Mouse (Mus musculus): Measurements from ENCODE around the gene Zfp142. TPM values are rescaled to one million over a fixed set of nuclear protein-coding genes. Genes with fewer than 3 reads are reported as not detected.

The Zfp142 gene
- total RNA-seq, 1 experiment from 2014 or later = 14.6 TPM

Small RNAs within 50 kb of the gene (microRNA-seq; reads per million reads assigned to microRNA genes)
- gene Gm25035 = 0 reads per million in 2 experiments

Other genes starting within 250 kb of the Zfp142 start
- gene Catip, start 226.1 kb downstream of the Zfp142 start, total RNA-seq (2021) = 0.15 and 0.45 TPM in 2 replicates
- 5.3 and 6.9 TPM in 2 replicates for gene Slc11a1, start 213.1 kb downstream of the Zfp142 start, total RNA-seq (2021)
- gene Ctdsp1, start 196.7 kb downstream of the Zfp142 start, total RNA-seq (2021) = 128 and 130 TPM in 2 replicates
- gene Vil1, start 178.9 kb downstream of the Zfp142 start, total RNA-seq (2021) = 2.4 and 3.0 TPM in 2 replicates
- 30.8 and 32.2 TPM in 2 replicates for gene Cnot9, start 82.2 kb downstream of the Zfp142 start, total RNA-seq (2021)
- 0.34 and 0.44 TPM in 2 replicates for gene Plcd4, start 45.4 kb downstream of the Zfp142 start, total RNA-seq (2021)
- gene Usp37, start 44.0 kb downstream of the Zfp142 start, total RNA-seq (2021) = 17.0 and 19.6 TPM in 2 replicates
- 26.1 and 29.0 TPM in 2 replicates for gene Bcs1l, start within 50 bp of the Zfp142 start, total RNA-seq (2021)
- gene Rnf25, start 13.2 kb upstream of the Zfp142 start, total RNA-seq (2021) = 37.9 and 40.4 TPM in 2 replicates
- 3.2 and 4.5 TPM in 2 replicates for gene Stk36, start 13.2 kb upstream of the Zfp142 start, total RNA-seq (2021)
- gene Ttll4, start 73.5 kb upstream of the Zfp142 start, total RNA-seq (2021) = 19.2 and 21.5 TPM in 2 replicates
- 26.0 and 27.2 TPM in 2 replicates for gene Cyp27a1, start 125.3 kb upstream of the Zfp142 start, total RNA-seq (2021)
- 0.15 TPM in 1 of 2 replicates, not detected in the other for gene Prkag3, start 161.0 kb upstream of the Zfp142 start, total RNA-seq (2021)
- 2.4 and 3.2 TPM in 2 replicates for gene Wnt6, start 183.6 kb upstream of the Zfp142 start, total RNA-seq (2021)
- gene Wnt10a, start 203.3 kb upstream of the Zfp142 start, total RNA-seq (2021) = 0.30 TPM in 2 replicates

Measured in adrenal gland, postnatal 14 days (tissue).